Mouse (Mus musculus): ENCODE measurements around the gene Rarb. TPM values are rescaled to one million over a fixed set of nuclear protein-coding genes. Genes with fewer than 3 reads are reported as not detected.

Gene Rarb
- polyA plus RNA-seq, 1 experiment from 2014 or later, result 9.8 TPM

- ATAC-seq (ENCODE audit: insufficient number of reproducible peaks, low FRiP score, low TSS enrichment, low read depth), result no peak
- 23% methylated on average over 6 of the region's 6 CpGs for WGBS
- Histone ChIP-seq H3K4me2 (no peak overlapping the region), H3K36me3 (peaks cover 16% of the 10 kb centered on the region; the same call in 1 of the 2 replicates), H3K27me3 (no peaks in the 10 kb centered on the region), H3K27ac (no peak overlapping the region), H3K9me3 (no peaks in the 10 kb centered on the region), H3K9ac (no peak overlapping the region), H3K4me1 (peaks cover 10% of the 10 kb centered on the region; the same call in 1 of the 2 replicates), H3K4me3 (no peak overlapping the region)
Measured at GRCm38 (mm10) chr14:16439385-16440126, 379.4 kb downstream of the Rarb start.

GRCm38 (mm10) chr14:16437386-16437785, 381.6 kb downstream of the Rarb start:
- no peak overlapping the region for H3K4me3 ChIP-seq
- ATAC-seq (ENCODE audit: insufficient number of reproducible peaks, low FRiP score, low TSS enrichment, low read depth), result no peak
- 87% methylated on average over 4 of the region's 4 CpGs for WGBS
- no peak overlapping the region for H3K27ac ChIP-seq
- H3K9me3 ChIP-seq, result no peaks in the 10 kb centered on the region
- H3K4me1 ChIP-seq, result peaks cover 10% of the 10 kb centered on the region; the same call in 1 of the 2 replicates
- H3K9ac ChIP-seq, result no peak overlapping the region
- H3K27me3 ChIP-seq, result no peaks in the 10 kb centered on the region
- no peak overlapping the region for H3K4me2 ChIP-seq
- H3K36me3 ChIP-seq, result peaks cover 19% of the 10 kb centered on the region; the same call in 1 of the 2 replicates

GRCm38 (mm10) chr14:16434396-16435171, 384.4 kb downstream of the Rarb start:
- Histone ChIP-seq H3K27ac (no peak overlapping the region), H3K4me1 (peaks cover 6% of the 10 kb centered on the region; the same call in 1 of the 2 replicates), H3K9ac (no peak overlapping the region), H3K27me3 (no peaks in the 10 kb centered on the region), H3K4me2 (no peak overlapping the region), H3K36me3 (peaks cover 37% of the 10 kb centered on the region), H3K9me3 (no peaks in the 10 kb centered on the region), H3K4me3 (no peak overlapping the region)
- WGBS, result 74% methylated on average over 3 of the region's 3 CpGs
- ATAC-seq (ENCODE audit: insufficient number of reproducible peaks, low FRiP score, low TSS enrichment, low read depth), result no peak

DNA sequence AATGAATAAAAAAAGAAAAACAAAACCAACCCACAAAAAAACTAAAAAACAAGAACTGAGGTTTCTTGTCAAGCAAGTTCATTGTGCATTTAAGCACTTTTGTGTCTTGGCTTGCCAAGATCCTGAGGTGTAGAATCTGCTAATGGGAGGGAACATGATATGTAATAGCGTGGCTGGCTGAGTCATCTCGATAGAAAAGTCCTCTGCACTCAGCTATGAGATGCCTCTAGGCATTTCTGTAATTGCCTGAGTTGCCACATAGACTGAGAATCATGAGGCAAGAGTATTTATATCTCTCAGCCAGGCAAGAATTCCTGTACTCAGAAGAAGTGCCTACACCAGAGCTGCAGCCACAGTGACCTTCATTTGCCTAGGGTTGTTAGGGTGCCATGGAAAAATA, 385.8 kb downstream of the Rarb start:
- Histone ChIP-seq H3K36me3 (peaks cover 43% of the 10 kb centered on the region), H3K4me2 (no peak overlapping the region), H3K9me3 (no peaks in the 10 kb centered on the region), H3K9ac (no peak overlapping the region), H3K27me3 (no peaks in the 10 kb centered on the region), H3K4me1 (no peaks in the 10 kb centered on the region), H3K4me3 (no peak overlapping the region), H3K27ac (no peak overlapping the region)
- ATAC-seq (ENCODE audit: insufficient number of reproducible peaks, low FRiP score, low TSS enrichment, low read depth), result no peak
- WGBS, result 60% methylated on average over 2 of the region's 2 CpGs

DNA sequence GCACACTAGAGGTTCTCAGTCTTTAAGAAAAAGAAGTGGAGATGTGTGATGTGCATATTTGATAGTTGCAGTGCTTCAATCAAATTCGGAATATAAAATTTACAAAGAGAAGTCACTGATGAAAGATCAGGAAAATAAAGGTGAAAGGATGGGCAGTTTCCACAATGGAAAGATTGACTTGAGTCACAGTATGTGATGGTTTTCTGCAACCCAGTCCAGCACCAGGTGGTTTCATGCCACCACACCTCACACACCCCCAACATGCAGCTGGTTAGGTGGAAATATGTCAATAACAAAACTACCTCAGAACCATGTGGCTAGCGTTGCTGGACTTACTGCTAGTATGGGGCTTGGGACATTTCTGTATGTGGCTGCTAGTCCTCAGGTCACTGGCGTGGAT, 386.4 kb downstream of the Rarb start:
- WGBS, result 91% methylated on average over 3 of the region's 3 CpGs
- ATAC-seq (ENCODE audit: insufficient number of reproducible peaks, low FRiP score, low TSS enrichment, low read depth), result no peak

DNA sequence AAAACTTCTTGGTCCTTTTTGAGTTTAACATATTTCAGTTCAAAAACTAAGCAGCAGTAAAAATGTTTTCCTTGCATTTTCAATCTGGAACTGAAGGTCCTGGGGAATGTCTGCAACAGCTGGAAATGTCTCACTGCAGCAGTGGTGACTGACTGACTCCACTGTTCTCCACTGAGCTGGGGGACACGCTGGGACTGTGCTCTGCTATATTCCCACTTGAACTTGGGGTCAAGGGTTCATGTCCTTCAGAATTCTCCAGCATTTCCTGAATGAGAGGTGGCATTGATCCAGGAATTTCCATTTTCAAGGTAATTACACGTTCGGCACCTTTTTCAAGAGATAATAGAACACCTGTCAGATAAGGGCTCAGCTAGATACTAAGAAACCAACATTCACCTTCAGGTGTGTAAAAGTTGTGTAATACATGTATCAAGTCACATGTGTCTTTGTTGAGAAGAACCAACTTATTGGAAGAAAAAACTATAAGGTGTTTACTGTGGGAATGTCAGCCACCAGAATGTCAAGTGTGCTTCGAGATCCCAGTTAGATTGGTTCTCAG, 386.9 kb downstream of the Rarb start:
- no peaks in the 10 kb centered on the region for H3K9me3 ChIP-seq
- no peak overlapping the region for H3K9ac ChIP-seq
- H3K36me3 ChIP-seq, result peaks cover 45% of the 10 kb centered on the region
- WGBS, result 65% methylated on average over 4 of the region's 4 CpGs
- H3K27me3 ChIP-seq, result no peaks in the 10 kb centered on the region
- H3K4me2 ChIP-seq, result no peak overlapping the region
- H3K4me3 ChIP-seq, result no peak overlapping the region
- H3K4me1 ChIP-seq, result no peaks in the 10 kb centered on the region
- peak overlapping the region; percentile 23; the same call in 1 of the 2 replicates for H3K27ac ChIP-seq
- no peak for ATAC-seq (ENCODE audit: insufficient number of reproducible peaks, low FRiP score, low TSS enrichment, low read depth)

More for the DNA sequence above, 386.4 kb downstream of the Rarb start:
- H3K27ac ChIP-seq, result peak overlapping the region; percentile 23; the same call in 1 of the 2 replicates
- no peaks in the 10 kb centered on the region for H3K4me1 ChIP-seq
- H3K36me3 ChIP-seq, result peaks cover 44% of the 10 kb centered on the region
- H3K4me3 ChIP-seq, result no peak overlapping the region
- no peak overlapping the region for H3K9ac ChIP-seq
- H3K4me2 ChIP-seq, result no peak overlapping the region
- no peaks in the 10 kb centered on the region for H3K27me3 ChIP-seq
- H3K9me3 ChIP-seq, result no peaks in the 10 kb centered on the region

- no peak for ATAC-seq (ENCODE audit: insufficient number of reproducible peaks, low FRiP score, low TSS enrichment, low read depth)
- 73% methylated on average over 4 of the region's 4 CpGs for WGBS
- Histone ChIP-seq H3K4me3 (no peak overlapping the region), H3K27me3 (no peaks in the 10 kb centered on the region), H3K4me1 (no peaks in the 10 kb centered on the region), H3K27ac (no peak overlapping the region), H3K36me3 (peaks cover 44% of the 10 kb centered on the region), H3K4me2 (no peak overlapping the region), H3K9me3 (no peaks in the 10 kb centered on the region), H3K9ac (no peak overlapping the region)
Measured at GRCm38 (mm10) chr14:16427569-16427968, 391.4 kb downstream of the Rarb start.

DNA sequence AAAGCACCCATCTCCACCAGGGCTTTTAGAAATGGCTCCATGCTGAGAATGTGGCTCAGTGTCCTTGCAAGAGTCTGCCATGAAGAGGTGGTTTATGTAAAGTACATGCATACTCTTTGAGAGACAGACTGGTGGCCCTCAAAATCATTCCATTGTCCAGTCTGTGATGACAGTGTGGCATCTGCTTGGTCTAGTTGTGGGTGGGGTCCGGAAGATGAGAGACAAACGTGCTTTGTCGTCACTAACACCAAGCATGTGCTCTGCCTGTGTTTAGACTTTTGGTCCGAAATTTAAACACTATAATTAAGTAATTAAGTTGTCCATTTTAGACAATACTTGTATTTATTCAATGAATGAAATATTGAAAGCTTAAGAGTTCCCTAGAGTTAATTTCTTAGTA, 404.8 kb downstream of the Rarb start:
- Histone ChIP-seq H3K9me3 (no peaks in the 10 kb centered on the region), H3K27ac (no peak overlapping the region), H3K4me1 (no peaks in the 10 kb centered on the region), H3K36me3 (peaks cover 29% of the 10 kb centered on the region), H3K9ac (no peak overlapping the region), H3K4me2 (no peak overlapping the region), H3K27me3 (no peaks in the 10 kb centered on the region), H3K4me3 (no peak overlapping the region)
- ATAC-seq (ENCODE audit: insufficient number of reproducible peaks, low FRiP score, low TSS enrichment, low read depth), result no peak
- 81% methylated on average over 4 of the region's 4 CpGs for WGBS

- H3K36me3 ChIP-seq, result peaks cover 33% of the 10 kb centered on the region
- ATAC-seq (ENCODE audit: insufficient number of reproducible peaks, low FRiP score, low TSS enrichment, low read depth), result no peak
- 91% methylated on average over 4 of the region's 4 CpGs for WGBS
Measured at GRCm38 (mm10) chr14:16405187-16405586, 413.8 kb downstream of the Rarb start.

GRCm38 (mm10) chr14:16384783-16385182, 434.2 kb downstream of the Rarb start:
- Histone ChIP-seq H3K36me3 (no peaks in the 10 kb centered on the region), H3K4me3 (no peak overlapping the region), H3K9ac (no peak overlapping the region), H3K4me2 (no peak overlapping the region), H3K27me3 (no peaks in the 10 kb centered on the region), H3K27ac (no peak overlapping the region), H3K9me3 (no peaks in the 10 kb centered on the region), H3K4me1 (peaks cover 6% of the 10 kb centered on the region)
- 69% methylated on average over 1 of the region's 1 CpGs for WGBS
- ATAC-seq (ENCODE audit: insufficient number of reproducible peaks, low FRiP score, low TSS enrichment, low read depth), result no peak

More at GRCm38 (mm10) chr14:16405187-16405586, 413.8 kb downstream of the Rarb start:
- Histone ChIP-seq H3K9me3 (no peaks in the 10 kb centered on the region), H3K27ac (no peak overlapping the region), H3K4me2 (no peak overlapping the region), H3K9ac (no peak overlapping the region), H3K27me3 (no peaks in the 10 kb centered on the region), H3K4me3 (no peak overlapping the region), H3K4me1 (no peaks in the 10 kb centered on the region)

All from limb, embryonic 15.5 days (tissue).